Mouse (Mus musculus): ENCODE results near the gene Gm8138.
"Not testable (repeated sequence)": the region's sequence is repeated elsewhere in the genome, so short reads cannot be mapped to it uniquely, and the experiment has no call there.

GRCm38 (mm10) chr14:43361713-43362112, 54.4 kb downstream of the Gm8138 start:
- not testable (repeated sequence) for TF ChIP-seq CTCF (IDR thresholded peaks at IDR 0.05; ENCODE audit: low read depth); EP300 (optimal IDR thresholded peaks at IDR 0.05)

All from stomach, postnatal 0 days (tissue).